8 mouse cellular contexts compared by ENCODE assay signal in genomic region chr5:137510573-137511390, GRCm38 (mm10). TPM values are rescaled to one million over a fixed set of nuclear protein-coding genes. Genes with fewer than 3 reads are reported as not detected.
DNase-seq lines count a peak whose midpoint lies in the region; ATAC-seq and TF ChIP-seq lines count a peak whose summit lies in the region.

No protein-coding gene starts in this region.

- H3K9ac ChIP-seq in lung, embryonic 15.5 days, result peak overlapping the region; percentile 96
- H3K9ac ChIP-seq in forebrain, embryonic 14.5 days (ENCODE audit: low read length), result peak overlapping the region; percentile 99
- H3K9ac ChIP-seq in limb, embryonic 15.5 days, result peak overlapping the region; percentile 97

- H3K4me3 ChIP-seq in lung, embryonic 15.5 days, result peak overlapping the region; percentile 97
- H3K4me3 ChIP-seq in cerebellum, adult 2 months (replicated peaks; ENCODE audit: insufficient read depth, low read depth, low read length), result peak overlapping the region; percentile 78
- H3K4me3 ChIP-seq in forebrain, embryonic 14.5 days (ENCODE audit: low read depth, low read length), result peak overlapping the region; percentile 99
- peak overlapping the region; percentile 92 for H3K4me3 ChIP-seq in limb, embryonic 15.5 days
- H3K4me3 ChIP-seq in olfactory bulb, adult 2 months (ENCODE audit: insufficient read depth, low read depth, low read length), result peak overlapping the region; percentile 75

- no peak for DNase-seq in lung, adult 18-20 months
- peak; percentile 42 to 50 for DNase-seq in cerebellum, adult 2 months
- no peak for DNase-seq in forebrain, embryonic 14.5 days (ENCODE audit: low spot score)
- no peak for DNase-seq in T-cell, adult 2 months (ENCODE audit: low spot score)
- no peak for DNase-seq in frontal cortex, postnatal 25 days (ENCODE audit: low spot score in 2 of 2)

- peak overlapping the region; percentile 78 for H3K27ac ChIP-seq in lung, embryonic 15.5 days
- H3K27ac ChIP-seq in cerebellum, adult 2 months (ENCODE audit: insufficient read depth, low read length), result 0 out of 2 replicates have a peak overlapping the region, but pooled peaks have one; percentile 51
- peak overlapping the region; percentile 88 for H3K27ac ChIP-seq in forebrain, embryonic 14.5 days (ENCODE audit: low read depth, low read length)
- peak overlapping the region; percentile 85 for H3K27ac ChIP-seq in limb, embryonic 15.5 days
- H3K27ac ChIP-seq in olfactory bulb, adult 2 months (ENCODE audit: insufficient read depth, low read depth, low read length), result no peak overlapping the region

- no peaks in the 10 kb centered on the region for H3K36me3 ChIP-seq in lung, embryonic 15.5 days
- peaks cover 11% of the 10 kb centered on the region; the same call in 1 of the 2 replicates for H3K36me3 ChIP-seq in forebrain, embryonic 14.5 days (ENCODE audit: control insufficient read depth, insufficient read depth, low read length)
- H3K36me3 ChIP-seq in limb, embryonic 15.5 days, result no peaks in the 10 kb centered on the region

- TF ChIP-seq POLR2A in cerebellum, adult 2 months (IDR thresholded peaks at IDR 0.05; ENCODE audit: borderline replicate concordance, insufficient read depth, low read length), result no peak
- no peak for TF ChIP-seq POLR2A in olfactory bulb, adult 2 months (IDR thresholded peaks at IDR 0.05; ENCODE audit: insufficient read depth, low read depth, low read length)

- no peaks in the 10 kb centered on the region for H3K9me3 ChIP-seq in lung, embryonic 15.5 days
- no peaks in the 10 kb centered on the region for H3K9me3 ChIP-seq in forebrain, embryonic 14.5 days (replicated peaks; ENCODE audit: control insufficient read depth, low read length)
- H3K9me3 ChIP-seq in limb, embryonic 15.5 days, result no peaks in the 10 kb centered on the region

- 1% methylated on average over 50 of the region's 83 CpGs for WGBS in lung, embryonic 15.5 days
- 1% methylated on average over 64 of the region's 83 CpGs for WGBS in cerebellum, adult 2 months
- 2% methylated on average over 45 of the region's 83 CpGs for WGBS in forebrain, embryonic 14.5 days
- under 1% methylated on average over 56 of the region's 83 CpGs for WGBS in limb, embryonic 15.5 days
- WGBS in olfactory bulb, adult 2 months, result under 1% methylated on average over 66 of the region's 83 CpGs

- H3K4me2 ChIP-seq in lung, embryonic 15.5 days, result peak overlapping the region; percentile 90
- H3K4me2 ChIP-seq in forebrain, embryonic 14.5 days (ENCODE audit: low read length), result peak overlapping the region; percentile 89
- peak overlapping the region; percentile 77 for H3K4me2 ChIP-seq in limb, embryonic 15.5 days

- TF ChIP-seq CTCF in cerebellum, adult 2 months (IDR thresholded peaks at IDR 0.05; ENCODE audit: borderline replicate concordance, insufficient read depth, low read depth, low read length), result no peak
- TF ChIP-seq CTCF in olfactory bulb, adult 2 months (IDR thresholded peaks at IDR 0.05; ENCODE audit: insufficient read depth, low read depth, low read length), result no peak

- H3K4me1 ChIP-seq in lung, embryonic 15.5 days, result peaks cover 41% of the 10 kb centered on the region
- H3K4me1 ChIP-seq in cerebellum, adult 2 months (ENCODE audit: control insufficient read depth, insufficient read depth, low read length), result peaks cover 12% of the 10 kb centered on the region
- peaks cover 20% of the 10 kb centered on the region for H3K4me1 ChIP-seq in forebrain, embryonic 14.5 days (ENCODE audit: control insufficient read depth, insufficient read depth, low read length)
- H3K4me1 ChIP-seq in limb, embryonic 15.5 days, result peaks cover 41% of the 10 kb centered on the region
- peaks cover 30% of the 10 kb centered on the region for H3K4me1 ChIP-seq in olfactory bulb, adult 2 months (ENCODE audit: control insufficient read depth, insufficient read depth, low read length)

- no peaks in the 10 kb centered on the region for H3K27me3 ChIP-seq in lung, embryonic 15.5 days
- H3K27me3 ChIP-seq in cerebellum, adult 2 months (ENCODE audit: control insufficient read depth, insufficient read depth, low read length), result no peaks in the 10 kb centered on the region
- no peaks in the 10 kb centered on the region for H3K27me3 ChIP-seq in forebrain, embryonic 14.5 days (replicated peaks; ENCODE audit: control insufficient read depth, insufficient read depth, low read length)
- H3K27me3 ChIP-seq in limb, embryonic 15.5 days, result no peaks in the 10 kb centered on the region

- peak; percentile 55; the same call in 1 of the 2 replicates for ATAC-seq in lung, embryonic 15.5 days (ENCODE audit: borderline replicate concordance, extremely low read depth, low FRiP score, low TSS enrichment)
- peak; percentile 58 for ATAC-seq in forebrain, embryonic 14.5 days
- no peak for ATAC-seq in limb, embryonic 15.5 days (ENCODE audit: insufficient number of reproducible peaks, low FRiP score, low TSS enrichment, low read depth)

RNA-seq across cellular contexts. Expression of gene Gigyf1, which starts 7.6 kb away (rescaled TPM):
- 11.8 and 12.1 TPM in 2 replicates for polyA plus RNA-seq in lung, embryonic 15.5 days (2015; fragmentation: Nextera tagmentation; extraction: Ambion mirVana)
- 59.8 and 61.2 TPM in 2 replicates for polyA plus RNA-seq in cerebellum, adult 2 months (2012; rRNA removed)
- 11.5 and 13.0 TPM in 2 replicates for polyA plus RNA-seq in forebrain, embryonic 14.5 days (2014; fragmentation: Nextera tagmentation; extraction: Ambion mirVana)
- 10.3 and 12.0 TPM in 2 replicates for polyA plus RNA-seq in limb, embryonic 15.5 days (2015; fragmentation: Nextera tagmentation; extraction: Ambion mirVana)
- polyA plus RNA-seq in olfactory bulb, adult 2 months (2012; ENCODE audit: insufficient read depth, insufficient read length, low replicate concordance, missing spikeins), result not detected in 2 replicates

RNA-seq across cellular contexts. Expression of gene Pop7, which starts 8.5 kb away (rescaled TPM):
- polyA plus RNA-seq in lung, embryonic 15.5 days (2015; fragmentation: Nextera tagmentation; extraction: Ambion mirVana), result 54.1 and 58.4 TPM in 2 replicates
- polyA plus RNA-seq in cerebellum, adult 2 months (2012; rRNA removed), result 54.8 and 55.3 TPM in 2 replicates
- polyA plus RNA-seq in forebrain, embryonic 14.5 days (2014; fragmentation: Nextera tagmentation; extraction: Ambion mirVana), result 81.2 and 98.0 TPM in 2 replicates
- polyA plus RNA-seq in limb, embryonic 15.5 days (2015; fragmentation: Nextera tagmentation; extraction: Ambion mirVana), result 46.5 and 46.7 TPM in 2 replicates
- polyA plus RNA-seq in olfactory bulb, adult 2 months (2012; ENCODE audit: insufficient read depth, insufficient read length, low replicate concordance, missing spikeins), result not detected in 2 replicates

RNA-seq across cellular contexts. Expression of gene Epo, which starts 22.3 kb away (rescaled TPM):
- 0.55 and 0.66 TPM in 2 replicates for polyA plus RNA-seq in lung, embryonic 15.5 days (2015; fragmentation: Nextera tagmentation; extraction: Ambion mirVana)
- not detected in 2 replicates for polyA plus RNA-seq in cerebellum, adult 2 months (2012; rRNA removed)
- polyA plus RNA-seq in forebrain, embryonic 14.5 days (2014; fragmentation: Nextera tagmentation; extraction: Ambion mirVana), result not detected in 2 replicates
- polyA plus RNA-seq in limb, embryonic 15.5 days (2015; fragmentation: Nextera tagmentation; extraction: Ambion mirVana), result 0.26 TPM in 1 of 2 replicates, not detected in the other
- polyA plus RNA-seq in olfactory bulb, adult 2 months (2012; ENCODE audit: insufficient read depth, insufficient read length, low replicate concordance, missing spikeins), result not detected in 2 replicates

RNA-seq across cellular contexts. Expression of gene Gnb2, which starts 22.5 kb away (rescaled TPM):
- 414 and 437 TPM in 2 replicates for polyA plus RNA-seq in lung, embryonic 15.5 days (2015; fragmentation: Nextera tagmentation; extraction: Ambion mirVana)
- polyA plus RNA-seq in cerebellum, adult 2 months (2012; rRNA removed), result 410 and 442 TPM in 2 replicates
- polyA plus RNA-seq in forebrain, embryonic 14.5 days (2014; fragmentation: Nextera tagmentation; extraction: Ambion mirVana), result 598 and 644 TPM in 2 replicates
- 350 and 394 TPM in 2 replicates for polyA plus RNA-seq in limb, embryonic 15.5 days (2015; fragmentation: Nextera tagmentation; extraction: Ambion mirVana)
- not detected in 2 replicates for polyA plus RNA-seq in olfactory bulb, adult 2 months (2012; ENCODE audit: insufficient read depth, insufficient read length, low replicate concordance, missing spikeins)

RNA-seq across cellular contexts. Expression of gene Zan, which starts 33.9 kb away (rescaled TPM):
- polyA plus RNA-seq in lung, embryonic 15.5 days (2015; fragmentation: Nextera tagmentation; extraction: Ambion mirVana), result 0.26 and 0.35 TPM in 2 replicates
- 0.21 and 0.31 TPM in 2 replicates for polyA plus RNA-seq in cerebellum, adult 2 months (2012; rRNA removed)
- polyA plus RNA-seq in forebrain, embryonic 14.5 days (2014; fragmentation: Nextera tagmentation; extraction: Ambion mirVana), result 0.04 and 0.05 TPM in 2 replicates
- 0.10 and 0.13 TPM in 2 replicates for polyA plus RNA-seq in limb, embryonic 15.5 days (2015; fragmentation: Nextera tagmentation; extraction: Ambion mirVana)
- not detected in 2 replicates for polyA plus RNA-seq in olfactory bulb, adult 2 months (2012; ENCODE audit: insufficient read depth, insufficient read length, low replicate concordance, missing spikeins)

Comparison
In these comparisons a context has a peak if more than half of its experiments do, and no peak if none do; other contexts are left out.
1. DNase-seq: peak in cerebellum, adult 2 months (2 of 2); none in lung, adult 18-20 months (0 of 2), forebrain, embryonic 14.5 days (single experiment), T-cell, adult 2 months (single experiment) and frontal cortex, postnatal 25 days (0 of 2).
2. Peak in every context shown above with its lines, with median percentiles within 50 percentile points of each other: H3K4me2 ChIP-seq, H3K4me3 ChIP-seq and H3K9ac ChIP-seq.